In genomic region chr11:69591899-69592637, GRCm38 (mm10) we compare ENCODE assay signal across 9 mouse cellular contexts. TPM values are rescaled to one million over a fixed set of nuclear protein-coding genes. Genes with fewer than 3 reads are reported as not detected.
A peak's percentile ranks its signal among the peaks of the same experiment; 100 is the strongest.
DNase-seq lines count a peak whose midpoint lies in the region; ATAC-seq and TF ChIP-seq lines count a peak whose summit lies in the region.
"Had no signal": no experiment of that assay in that cellular context is flagged by ENCODE, and none has a peak within 500 bp of the region (broad histone marks: within the 10 kb centered on the region; RNA-seq: fewer than 3 reads in every experiment).

No protein-coding gene starts in this region.

- H3K9ac ChIP-seq in hindbrain, embryonic 12.5 days: no peak overlapping the region
- H3K9ac ChIP-seq in liver, embryonic 14.5 days (replicated peaks): peak overlapping the region; percentile 11; the same call in 1 of the 2 replicates

- TF ChIP-seq CTCF in cerebellum, adult 2 months (IDR thresholded peaks at IDR 0.05; ENCODE audit: borderline replicate concordance, insufficient read depth, low read depth, low read length): no peak
- no peak for TF ChIP-seq CTCF in liver, embryonic 14.5 days (IDR thresholded peaks at IDR 0.05; ENCODE audit: low read depth)
- TF ChIP-seq CTCF in lung, adult 2 months (IDR thresholded peaks at IDR 0.05; ENCODE audit: insufficient read depth, low read length): no peak

- H3K27ac ChIP-seq in cerebellum, adult 2 months (ENCODE audit: insufficient read depth, low read length): peak overlapping the region; percentile 44; the same call in 1 of the 2 replicates
- 0 out of 2 replicates have a peak overlapping the region, but pooled peaks have one; percentile 23 for H3K27ac ChIP-seq in hindbrain, embryonic 12.5 days
- peak overlapping the region; percentile 53 for H3K27ac ChIP-seq in liver, embryonic 14.5 days

- DNase-seq in Muller cell, postnatal 12 days (ENCODE audit: inconsistent ontology term): peak; percentile 30
- peak; percentile 57 to 66 for DNase-seq in cerebellum, adult 2 months
- DNase-seq in liver, embryonic 14.5 days (ENCODE audit: low read depth in 3 of 3, low spot score in 3 of 3): no peak
- no peak for DNase-seq in urinary bladder, postnatal 14 days (ENCODE audit: low spot score)
- no peak for DNase-seq in thymus, postnatal 0 days (ENCODE audit: low spot score)
- no peak for DNase-seq in lung, adult 2 months
- DNase-seq in adrenal gland, adult 8-10 months: no peak

- TF ChIP-seq POLR2A in cerebellum, adult 2 months (IDR thresholded peaks at IDR 0.05; ENCODE audit: borderline replicate concordance, insufficient read depth, low read length): no peak
- no peak for TF ChIP-seq POLR2A in lung, adult 2 months (IDR thresholded peaks at IDR 0.05; ENCODE audit: borderline replicate concordance, extremely low read depth, low read depth, low read length)

- WGBS in cerebellum, adult 2 months: 14% methylated on average over 7 of the region's 7 CpGs
- WGBS in hindbrain, embryonic 12.5 days: 85% methylated on average over 7 of the region's 7 CpGs
- 71% methylated on average over 7 of the region's 7 CpGs for WGBS in liver, embryonic 14.5 days (ENCODE audit: insufficient replicate concordance)
- 73% methylated on average over 7 of the region's 7 CpGs for WGBS in lung, adult 2 months

- ATAC-seq in hindbrain, embryonic 12.5 days (ENCODE audit: low FRiP score): no peak
- ATAC-seq in liver, embryonic 14.5 days (ENCODE audit: insufficient read depth): no peak

- no peaks in the 10 kb centered on the region for H3K27me3 ChIP-seq in cerebellum, adult 2 months (ENCODE audit: control insufficient read depth, insufficient read depth, low read length)
- no peaks in the 10 kb centered on the region for H3K27me3 ChIP-seq in hindbrain, embryonic 12.5 days
- no peaks in the 10 kb centered on the region for H3K27me3 ChIP-seq in liver, embryonic 14.5 days (ENCODE audit: control insufficient read depth, insufficient read depth, low read length)

- no peaks in the 10 kb centered on the region; the same call in 1 of the 2 replicates for H3K4me1 ChIP-seq in cerebellum, adult 2 months (ENCODE audit: control insufficient read depth, insufficient read depth, low read length)
- H3K4me1 ChIP-seq in hindbrain, embryonic 12.5 days: no peaks in the 10 kb centered on the region
- peaks cover 30 to 46% of the 10 kb centered on the region in 2 experiments for H3K4me1 ChIP-seq in liver, embryonic 14.5 days (replicated peaks; ENCODE audit: control insufficient read depth in 2 of 2, insufficient read depth in 2 of 2, low read length in 1 of 2)
- H3K4me1 ChIP-seq in lung, adult 2 months (ENCODE audit: control insufficient read depth, insufficient read depth, low read length): no peaks in the 10 kb centered on the region

- no peak overlapping the region for H3K4me2 ChIP-seq in hindbrain, embryonic 12.5 days (replicated peaks)
- H3K4me2 ChIP-seq in liver, embryonic 14.5 days (ENCODE audit: low read depth): no peak overlapping the region

- peaks cover 58% of the 10 kb centered on the region for H3K36me3 ChIP-seq in hindbrain, embryonic 12.5 days
- H3K36me3 ChIP-seq in liver, embryonic 14.5 days (replicated peaks; ENCODE audit: control insufficient read depth, insufficient read depth, low read depth): peaks cover 34% of the 10 kb centered on the region

- no peak overlapping the region for H3K4me3 ChIP-seq in cerebellum, adult 2 months (replicated peaks; ENCODE audit: insufficient read depth, low read depth, low read length)
- H3K4me3 ChIP-seq in hindbrain, embryonic 12.5 days: no peak overlapping the region
- no peak overlapping the region for H3K4me3 ChIP-seq in liver, embryonic 14.5 days (ENCODE audit: insufficient read depth in 1 of 2, low read depth in 2 of 2, low read length in 2 of 2)
- H3K4me3 ChIP-seq in lung, adult 2 months (replicated peaks; ENCODE audit: extremely low read depth, low read depth, low read length): no peak overlapping the region

- no peaks in the 10 kb centered on the region for H3K9me3 ChIP-seq in hindbrain, embryonic 12.5 days (replicated peaks)
- no peaks in the 10 kb centered on the region for H3K9me3 ChIP-seq in liver, embryonic 14.5 days (ENCODE audit: control insufficient read depth, low read length)

- no peak for TF ChIP-seq EP300 in liver, embryonic 14.5 days (IDR thresholded peaks at IDR 0.05; ENCODE audit: low read depth)

RNA-seq across cellular contexts. Expression of gene Trp53, which starts 11.9 kb away (rescaled TPM):
- 34.7 and 35.6 TPM in 2 replicates for polyA plus RNA-seq in cerebellum, adult 2 months (2012; rRNA removed)
- 105 and 109 TPM in 2 replicates for polyA plus RNA-seq in hindbrain, embryonic 12.5 days (2016; fragmentation: Nextera tagmentation; extraction: Ambion mirVana)
- 68.7 and 76.7 TPM in 2 replicates for polyA plus RNA-seq in liver, embryonic 14.5 days (2012; rRNA removed)
- 61.2 and 66.4 TPM in 2 replicates for polyA plus RNA-seq in liver, embryonic 14.5 days (2014; fragmentation: Nextera tagmentation; extraction: Ambion mirVana)
- polyA plus RNA-seq in thymus, postnatal 0 days (2015; fragmentation: Nextera tagmentation; extraction: Ambion mirVana): 138 and 165 TPM in 2 replicates
- 66.8 and 75.0 TPM in 2 replicates for polyA plus RNA-seq in lung, adult 2 months (2012; rRNA removed)
- total RNA-seq in adrenal gland, adult 8-10 months (2022): 10 to 100 TPM; 57.6 to 71.1 (median 64.0) TPM

RNA-seq across cellular contexts. Expression of gene Wrap53, which starts 12.0 kb away (rescaled TPM):
- 18.6 and 18.8 TPM in 2 replicates for polyA plus RNA-seq in cerebellum, adult 2 months (2012; rRNA removed)
- 29.7 and 29.9 TPM in 2 replicates for polyA plus RNA-seq in hindbrain, embryonic 12.5 days (2016; fragmentation: Nextera tagmentation; extraction: Ambion mirVana)
- polyA plus RNA-seq in liver, embryonic 14.5 days (2012; rRNA removed): 10.8 and 12.7 TPM in 2 replicates
- polyA plus RNA-seq in liver, embryonic 14.5 days (2014; fragmentation: Nextera tagmentation; extraction: Ambion mirVana): 14.8 and 16.1 TPM in 2 replicates
- 27.0 and 30.6 TPM in 2 replicates for polyA plus RNA-seq in thymus, postnatal 0 days (2015; fragmentation: Nextera tagmentation; extraction: Ambion mirVana)
- 11.9 and 15.0 TPM in 2 replicates for polyA plus RNA-seq in lung, adult 2 months (2012; rRNA removed)
- total RNA-seq in adrenal gland, adult 8-10 months (2022): 10 to 100 TPM in 3 of 4 experiments, 1 to 10 TPM in 1; 9.1 to 11.9 (median 11.0) TPM

RNA-seq across cellular contexts. Expression of gene Atp1b2, which starts 13.7 kb away (rescaled TPM):
- 890 and 950 TPM in 2 replicates for polyA plus RNA-seq in cerebellum, adult 2 months (2012; rRNA removed)
- 12.1 and 18.5 TPM in 2 replicates for polyA plus RNA-seq in hindbrain, embryonic 12.5 days (2016; fragmentation: Nextera tagmentation; extraction: Ambion mirVana)
- polyA plus RNA-seq in liver, embryonic 14.5 days (2012; rRNA removed): 20.6 and 25.2 TPM in 2 replicates
- 21.3 and 29.8 TPM in 2 replicates for polyA plus RNA-seq in liver, embryonic 14.5 days (2014; fragmentation: Nextera tagmentation; extraction: Ambion mirVana)
- 1.7 and 1.8 TPM in 2 replicates for polyA plus RNA-seq in thymus, postnatal 0 days (2015; fragmentation: Nextera tagmentation; extraction: Ambion mirVana)
- 8.4 and 15.9 TPM in 2 replicates for polyA plus RNA-seq in lung, adult 2 months (2012; rRNA removed)
- 10 to 100 TPM; 22.5 to 47.8 (median 38.2) TPM for total RNA-seq in adrenal gland, adult 8-10 months (2022)

RNA-seq across cellular contexts. Expression of gene Shbg, which starts 25.6 kb away (rescaled TPM):
- polyA plus RNA-seq in cerebellum, adult 2 months (2012; rRNA removed): 0.11 TPM in 2 replicates
- polyA plus RNA-seq in hindbrain, embryonic 12.5 days (2016; fragmentation: Nextera tagmentation; extraction: Ambion mirVana): not detected in 2 replicates
- 21.4 and 23.5 TPM in 2 replicates for polyA plus RNA-seq in liver, embryonic 14.5 days (2012; rRNA removed)
- polyA plus RNA-seq in liver, embryonic 14.5 days (2014; fragmentation: Nextera tagmentation; extraction: Ambion mirVana): 28.4 and 33.2 TPM in 2 replicates
- polyA plus RNA-seq in thymus, postnatal 0 days (2015; fragmentation: Nextera tagmentation; extraction: Ambion mirVana): 0.13 TPM in 1 of 2 replicates, not detected in the other
- polyA plus RNA-seq in lung, adult 2 months (2012; rRNA removed): not detected in 2 replicates
- total RNA-seq in adrenal gland, adult 8-10 months (2022): not detected
- total RNA-seq: heart, postnatal 10 days had no signal

RNA-seq across cellular contexts. Expression of gene Sat2, which starts 29.8 kb away (rescaled TPM):
- 32.4 and 33.5 TPM in 2 replicates for polyA plus RNA-seq in cerebellum, adult 2 months (2012; rRNA removed)
- 24.4 and 26.6 TPM in 2 replicates for polyA plus RNA-seq in hindbrain, embryonic 12.5 days (2016; fragmentation: Nextera tagmentation; extraction: Ambion mirVana)
- 3.7 and 5.1 TPM in 2 replicates for polyA plus RNA-seq in liver, embryonic 14.5 days (2012; rRNA removed)
- 10.0 and 10.4 TPM in 2 replicates for polyA plus RNA-seq in liver, embryonic 14.5 days (2014; fragmentation: Nextera tagmentation; extraction: Ambion mirVana)
- polyA plus RNA-seq in thymus, postnatal 0 days (2015; fragmentation: Nextera tagmentation; extraction: Ambion mirVana): 3.5 and 4.3 TPM in 2 replicates
- 3.4 and 6.1 TPM in 2 replicates for polyA plus RNA-seq in lung, adult 2 months (2012; rRNA removed)
- 10 to 100 TPM in 2 of 4 experiments, 1 to 10 TPM in 2; 7.3 to 17.8 (median 12.8) TPM for total RNA-seq in adrenal gland, adult 8-10 months (2022)

Comparison
In these comparisons a context has a peak if more than half of its experiments do, and no peak if none do; other contexts are left out.
1. DNase-seq: peak in Muller cell, postnatal 12 days (single experiment) and cerebellum, adult 2 months (2 of 2); none in liver, embryonic 14.5 days (0 of 3), urinary bladder, postnatal 14 days (single experiment), thymus, postnatal 0 days (single experiment), lung, adult 2 months (single experiment) and adrenal gland, adult 8-10 months (single experiment).
2. RNA of gene Atp1b2, which starts 13.7 kb away (polyA plus RNA-seq): 890 to 950 TPM in cerebellum, adult 2 months; 20.6 to 29.8 TPM in liver, embryonic 14.5 days, 8.4 to 15.9 TPM in lung, adult 2 months, 12.1 to 18.5 TPM in hindbrain, embryonic 12.5 days and 1.7 to 1.8 TPM in thymus, postnatal 0 days; every median in the first group is over 10 times any median in the second.
3. Peak in every context shown above with its lines, with median percentiles within 50 percentile points of each other: H3K27ac ChIP-seq.